Mouse (Mus musculus) kidney, postnatal 10 days (tissue): ENCODE measurements around the gene Fgd4.

Experiments used
- DNase-seq: peaks from one replicate; pipeline ENCODE4 v3.0.0; 2021; ENCODE audit warnings: mixed read lengths

The Fgd4 gene

DNA sequence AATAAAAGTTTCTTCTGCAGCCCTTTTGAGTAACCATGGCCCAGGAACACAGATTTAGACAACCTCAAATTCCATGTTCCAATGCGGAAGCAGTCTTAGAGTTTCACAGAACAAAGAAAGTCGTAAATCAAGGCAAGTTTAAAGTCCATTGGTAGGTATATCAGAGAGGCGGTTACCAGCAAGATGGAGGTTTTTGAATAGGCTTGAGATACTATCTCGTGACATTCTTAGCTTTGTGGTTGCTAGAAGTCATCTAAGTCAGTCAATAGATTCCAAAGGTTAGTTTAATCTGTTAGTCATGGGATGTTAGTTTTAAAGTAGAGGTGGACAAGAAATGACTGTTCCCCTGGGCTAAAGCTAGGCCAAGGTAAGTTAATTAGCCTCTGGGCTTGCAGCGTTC is at the start of gene Fgd4:
Fgd4 (minus strand) TSS at position 89 of the 400 bp plus-strand sequence.
- DNase-seq = no peak

DNA sequence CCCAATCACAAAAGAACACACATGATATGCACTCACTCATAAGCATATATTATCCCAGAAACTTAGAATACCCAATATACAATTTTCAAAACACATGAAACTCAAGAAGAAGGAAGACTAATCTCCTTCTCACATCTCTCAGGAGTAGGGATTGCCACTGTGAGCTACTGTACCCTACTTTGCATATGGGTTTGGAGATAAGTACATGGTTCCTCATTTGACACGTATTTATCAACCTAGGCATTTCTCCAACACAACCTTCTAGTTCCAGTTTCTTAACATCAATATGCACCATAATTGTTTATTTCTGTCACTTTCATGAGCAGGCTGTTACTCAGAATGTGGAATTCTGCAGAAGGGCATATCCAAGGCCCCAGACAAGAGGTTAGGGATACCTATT is 44.8 kb upstream of the Fgd4 start:
- DNase-seq = no peak

DNA sequence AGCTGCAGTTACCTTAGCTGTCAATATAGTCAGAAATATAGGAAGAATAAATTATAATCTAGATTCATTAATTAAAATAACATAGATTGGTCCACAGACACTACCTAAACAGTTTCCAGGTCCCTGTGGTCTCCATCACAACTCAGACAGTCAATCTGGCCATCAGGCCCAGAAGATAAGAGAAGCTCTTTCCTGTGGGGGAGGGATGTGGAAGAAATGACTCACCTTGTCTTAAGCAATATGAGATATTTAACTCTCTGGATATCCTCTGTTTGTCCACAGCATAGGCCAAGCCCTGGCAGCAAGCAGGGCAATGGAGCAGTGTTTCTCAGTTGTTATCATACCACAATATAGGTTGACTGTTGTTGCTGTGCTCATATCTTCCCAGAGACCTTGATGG is 33.4 kb upstream of the Fgd4 start:
- DNase-seq = no peak

DNA sequence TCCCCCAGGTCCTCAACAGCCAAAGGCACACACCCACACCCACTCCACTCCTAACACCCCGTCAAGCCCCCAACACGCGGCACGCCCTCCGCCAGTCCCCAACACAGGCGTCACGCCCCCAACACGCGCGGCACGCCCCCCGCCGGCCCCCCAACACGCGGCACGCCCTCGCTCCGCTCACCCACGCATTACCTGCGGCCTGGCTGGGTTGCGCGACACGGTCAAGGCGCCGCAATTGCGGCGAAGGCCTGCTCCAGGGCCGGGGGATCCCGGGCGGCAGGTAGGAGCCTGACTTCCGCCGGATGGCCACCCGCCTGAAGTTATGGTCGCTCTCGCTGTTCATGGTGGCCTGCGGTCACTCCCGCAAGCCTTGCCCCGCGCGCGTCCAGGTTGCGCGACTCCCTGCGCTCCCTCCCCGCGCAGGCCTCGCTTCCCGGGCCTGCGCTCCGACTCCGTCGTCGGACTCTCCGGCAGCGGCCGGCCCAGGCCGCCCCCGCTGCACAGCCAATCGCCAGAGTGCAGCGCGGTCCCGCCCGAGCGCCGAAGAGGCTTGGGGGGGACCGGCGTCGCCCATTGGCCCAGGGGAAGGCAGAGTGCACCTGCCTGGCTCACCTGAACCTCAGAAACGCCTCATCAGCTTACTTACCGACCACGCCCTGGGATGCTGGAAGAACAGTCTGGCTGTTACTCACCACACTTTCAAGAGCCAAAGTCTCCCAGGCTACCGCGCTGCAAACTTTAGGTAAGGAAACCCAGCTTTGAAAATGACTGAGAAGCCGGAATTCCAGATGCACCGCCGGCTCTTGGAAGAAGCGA is 555 bp downstream of the Fgd4 start:
- DNase-seq = peak; percentile 84

DNA sequence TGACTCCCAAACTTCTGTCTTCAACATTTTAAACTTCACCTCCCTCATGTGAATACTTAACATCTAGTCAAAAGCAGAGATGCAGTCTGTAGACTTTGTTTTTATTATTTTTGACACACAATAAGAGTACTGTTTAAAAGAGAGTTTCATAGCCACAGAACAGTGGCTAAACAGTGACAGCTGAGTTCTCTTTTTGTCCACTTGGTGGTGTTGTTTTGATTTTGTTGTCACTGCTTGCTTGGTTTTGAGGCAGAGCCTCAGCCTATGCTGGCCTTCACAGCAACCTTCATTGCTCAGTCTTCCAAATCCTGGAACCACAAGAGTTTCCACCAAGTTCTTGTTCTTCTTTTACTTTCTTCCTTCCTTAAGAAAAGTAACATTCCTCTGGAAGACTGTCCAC is 3.8 kb downstream of the Fgd4 start:
- DNase-seq = no peak

DNA sequence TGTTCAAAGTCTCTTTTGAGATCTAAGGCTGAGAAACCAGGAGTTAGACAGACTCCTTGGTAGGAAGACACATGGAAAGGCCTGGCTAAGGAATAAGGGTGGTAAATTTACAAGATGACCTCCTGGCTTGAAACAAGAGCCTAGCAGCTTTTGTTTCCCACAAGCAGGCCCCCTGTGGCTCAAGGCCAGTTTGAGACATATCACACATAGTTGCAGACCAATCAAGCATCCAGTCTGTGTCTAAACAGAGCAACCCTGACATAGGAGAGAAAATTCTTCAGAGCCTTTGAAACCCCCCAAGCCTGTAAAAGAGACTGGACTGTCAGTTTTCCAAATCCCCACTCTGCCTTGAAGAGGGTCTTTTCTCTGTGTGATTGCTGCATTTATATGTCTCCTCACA is 7.7 kb downstream of the Fgd4 start:
- DNase-seq = peak; percentile 40

DNA sequence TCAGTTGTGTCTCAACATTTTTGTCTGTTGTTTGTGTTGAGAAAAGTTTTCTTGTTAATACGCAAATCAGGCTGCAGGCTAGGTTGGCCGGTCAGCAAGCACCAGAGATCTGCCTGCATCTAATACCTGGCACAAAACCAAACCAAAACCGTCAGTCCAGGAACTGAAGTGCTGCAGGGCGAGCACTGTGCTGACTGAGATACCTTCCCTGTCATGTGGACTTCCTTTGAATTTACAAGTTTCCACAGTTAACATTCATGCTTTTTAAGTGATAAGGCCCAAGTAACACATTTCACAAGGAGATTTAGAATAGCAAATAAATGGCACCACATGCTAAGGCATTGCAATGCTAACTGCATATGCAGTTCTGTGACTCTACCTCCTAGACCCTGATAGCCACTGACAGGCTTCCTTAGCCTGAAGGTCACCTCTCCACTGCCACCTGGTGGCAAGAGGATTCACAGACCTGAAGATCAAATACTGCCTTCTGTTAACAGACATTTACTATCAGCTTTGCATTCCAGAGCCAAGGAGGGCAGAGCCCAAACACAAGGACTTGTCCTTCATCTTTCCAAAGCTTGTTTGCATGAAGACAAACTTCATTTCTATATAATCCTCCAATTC is 15.8 kb downstream of the Fgd4 start:
- DNase-seq = peak; percentile 86

DNA sequence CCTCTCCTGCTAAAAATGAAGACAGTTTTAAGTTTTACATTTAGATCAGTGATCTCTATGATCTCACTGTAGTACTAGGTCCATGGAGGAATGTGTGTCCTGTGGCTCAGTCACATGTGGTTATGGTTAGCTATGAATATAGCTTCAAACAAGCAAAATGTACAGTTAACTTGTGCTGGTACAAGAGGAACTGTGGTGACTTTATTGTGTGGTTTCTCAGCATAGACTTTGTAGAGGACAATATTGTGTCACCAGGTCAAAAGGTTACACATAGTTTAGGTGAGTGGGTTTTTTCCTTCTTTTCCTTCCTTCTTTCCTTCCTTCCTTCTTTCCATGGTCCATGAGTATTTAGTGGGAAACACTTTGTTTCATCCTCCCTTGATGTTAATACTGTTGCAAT is 23.8 kb downstream of the Fgd4 start:
- no peak for DNase-seq

DNA sequence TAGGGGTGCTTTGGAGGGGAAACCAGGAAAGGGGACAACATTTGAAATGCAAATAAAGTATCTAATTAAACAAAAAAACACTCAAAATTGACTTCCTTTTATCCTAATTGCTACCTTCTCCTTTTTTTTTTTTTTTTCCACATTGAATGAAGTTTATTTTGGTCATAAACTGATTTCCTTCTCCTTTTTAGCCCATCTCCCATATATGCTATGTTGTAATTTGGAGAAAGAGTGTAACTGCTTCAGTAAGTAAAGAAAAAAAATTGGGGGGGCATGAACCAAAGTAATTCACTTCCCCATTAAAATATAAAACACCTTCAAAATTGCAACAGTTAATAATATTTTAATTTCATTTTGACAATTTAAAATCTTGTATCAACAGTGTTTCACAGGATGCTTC is 25.8 kb downstream of the Fgd4 start:
- DNase-seq = no peak

DNA sequence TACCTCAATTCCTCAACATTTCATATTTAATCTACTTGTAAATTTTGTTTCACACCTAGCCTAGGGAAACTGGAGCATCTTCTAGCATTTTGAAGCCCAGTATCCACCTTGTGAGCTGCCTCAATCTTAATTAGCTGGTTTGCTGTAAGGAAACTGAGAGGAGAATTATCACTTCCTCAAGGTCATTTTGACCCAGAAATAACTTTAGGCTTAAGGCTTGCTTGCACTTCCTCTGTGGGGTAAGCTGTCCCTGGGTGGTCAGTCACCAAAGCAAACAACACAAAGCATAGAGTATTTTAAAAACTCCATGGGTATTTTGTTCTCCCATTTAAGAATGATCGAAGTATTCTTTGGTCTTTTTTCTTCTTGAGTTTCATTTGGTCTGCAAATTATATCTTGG is 27.2 kb downstream of the Fgd4 start:
- DNase-seq = no peak

DNA sequence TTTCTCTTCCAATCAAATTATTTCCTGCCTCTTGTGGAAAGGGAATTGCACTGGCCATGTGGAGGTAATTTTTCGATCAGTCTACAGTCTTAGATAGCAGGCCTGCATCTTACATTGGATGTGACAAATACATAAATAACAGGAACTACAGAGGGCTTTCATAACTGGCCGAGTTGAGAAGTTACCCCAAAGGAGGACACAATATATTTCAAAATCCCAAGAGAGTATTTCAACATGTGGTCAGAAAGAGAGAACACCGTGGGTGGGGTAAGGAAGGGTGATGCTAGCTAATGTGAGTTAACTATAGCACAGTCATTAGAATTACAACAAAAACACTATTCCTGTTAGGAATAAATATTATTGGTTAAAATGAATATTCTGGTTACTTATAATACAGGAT is 29.0 kb downstream of the Fgd4 start:
- DNase-seq = no peak

DNA sequence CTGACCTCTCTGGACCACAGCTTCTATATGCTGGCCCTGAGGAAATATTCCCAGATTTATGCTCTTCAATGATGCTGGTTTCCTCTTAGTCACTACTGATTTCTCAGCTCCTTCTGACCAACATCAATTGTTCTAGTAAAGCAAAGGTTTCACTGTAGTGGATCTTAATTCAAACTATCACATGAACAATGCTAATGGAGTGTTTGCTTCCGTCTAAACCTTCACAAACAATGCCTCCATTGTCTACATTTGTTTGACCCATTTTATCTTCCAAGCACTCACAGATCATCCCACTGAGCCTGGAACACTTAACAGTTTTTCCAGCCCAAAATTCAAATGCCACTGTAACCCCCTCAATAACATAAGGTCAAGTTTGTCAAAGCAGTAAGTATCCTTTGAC is 33.6 kb downstream of the Fgd4 start:
- no peak for DNase-seq

DNA sequence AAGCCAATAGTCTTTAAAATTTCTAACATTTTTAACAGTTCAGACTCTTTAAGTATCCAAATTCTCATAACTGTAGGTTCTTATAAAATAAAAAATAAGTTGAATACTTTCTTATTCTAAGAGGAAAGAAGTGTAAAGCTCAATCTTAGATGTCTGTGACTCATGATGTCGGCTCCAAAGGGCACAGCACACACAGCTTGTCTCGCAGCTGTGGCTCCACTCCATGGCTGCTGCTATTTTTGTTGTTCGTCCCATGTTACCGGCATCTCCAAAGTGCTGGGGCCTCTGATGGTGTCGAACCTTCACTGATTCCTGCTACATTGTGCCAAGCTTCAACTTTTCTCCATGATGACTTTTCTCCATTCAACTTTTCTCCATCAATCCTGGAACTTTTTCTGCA is 34.1 kb downstream of the Fgd4 start:
- DNase-seq = no peak

DNA sequence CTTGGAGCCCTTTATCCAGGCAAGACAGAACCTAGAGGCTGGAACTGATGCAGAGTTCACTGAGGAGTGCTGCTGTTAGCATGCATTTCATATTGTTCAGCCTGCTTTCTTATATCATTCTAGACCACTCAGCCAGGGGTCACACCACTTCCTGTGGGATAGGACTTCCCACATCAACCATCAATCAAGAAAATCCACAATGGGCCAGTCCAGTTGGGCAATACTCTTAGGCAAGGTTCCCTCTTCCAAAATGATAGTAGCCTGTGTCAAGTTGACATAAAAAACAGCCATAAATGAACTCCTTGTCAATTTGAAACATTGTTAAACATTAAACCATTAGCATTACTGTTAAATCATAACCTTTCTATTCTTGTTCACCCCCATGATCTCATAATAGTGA is 34.6 kb downstream of the Fgd4 start:
- peak; percentile 38 for DNase-seq

DNA sequence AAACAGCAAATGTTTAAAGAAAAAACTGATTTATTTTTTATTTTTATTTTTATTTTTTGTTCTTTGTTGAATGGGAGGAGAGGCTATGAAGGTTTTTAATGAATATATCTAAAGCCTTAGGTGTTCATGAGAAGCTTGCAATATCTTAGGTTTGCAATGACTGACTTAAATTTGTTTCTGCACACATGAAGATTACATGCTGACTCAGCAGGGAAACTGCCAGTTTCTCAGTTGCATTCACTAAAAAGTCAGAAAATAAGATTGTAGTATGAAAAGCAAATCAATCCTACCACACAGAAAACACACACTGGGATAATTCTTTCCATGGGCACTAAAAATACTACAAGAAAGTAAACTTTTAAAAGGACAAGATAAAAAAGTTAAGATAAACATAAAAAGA is 39.6 kb downstream of the Fgd4 start:
- DNase-seq = no peak

DNA sequence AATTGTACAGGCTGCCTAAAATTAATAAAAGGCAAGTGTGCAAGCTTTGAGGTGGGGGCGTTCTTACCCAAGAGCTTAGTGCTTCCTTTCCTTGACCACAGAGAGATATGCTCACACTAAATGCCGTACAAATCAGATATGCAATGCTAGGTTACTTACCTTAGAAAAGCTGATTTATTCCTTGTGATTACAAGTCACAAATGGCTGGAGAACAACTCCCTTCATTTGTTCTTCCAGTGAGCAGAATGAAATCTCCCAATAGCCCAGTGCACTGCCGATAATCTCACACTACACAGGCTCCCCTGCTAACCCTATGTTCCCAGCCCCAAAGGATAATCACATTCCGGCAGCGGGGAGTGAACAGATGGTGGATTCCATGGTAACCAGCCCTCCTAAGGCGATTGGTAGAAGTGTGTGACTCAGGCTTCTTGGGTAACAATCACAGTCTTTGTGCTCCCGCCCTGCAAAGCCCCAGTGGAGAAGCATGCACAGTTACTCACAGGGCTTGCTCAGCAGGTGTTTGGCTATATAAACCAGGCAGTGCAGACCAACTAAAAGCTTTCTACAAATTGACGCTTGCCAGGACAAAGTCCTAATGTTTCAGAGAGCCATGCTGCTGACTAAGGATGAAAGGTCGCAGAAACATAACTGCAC is 40.3 kb downstream of the Fgd4 start:
- peak; percentile 53 for DNase-seq

DNA sequence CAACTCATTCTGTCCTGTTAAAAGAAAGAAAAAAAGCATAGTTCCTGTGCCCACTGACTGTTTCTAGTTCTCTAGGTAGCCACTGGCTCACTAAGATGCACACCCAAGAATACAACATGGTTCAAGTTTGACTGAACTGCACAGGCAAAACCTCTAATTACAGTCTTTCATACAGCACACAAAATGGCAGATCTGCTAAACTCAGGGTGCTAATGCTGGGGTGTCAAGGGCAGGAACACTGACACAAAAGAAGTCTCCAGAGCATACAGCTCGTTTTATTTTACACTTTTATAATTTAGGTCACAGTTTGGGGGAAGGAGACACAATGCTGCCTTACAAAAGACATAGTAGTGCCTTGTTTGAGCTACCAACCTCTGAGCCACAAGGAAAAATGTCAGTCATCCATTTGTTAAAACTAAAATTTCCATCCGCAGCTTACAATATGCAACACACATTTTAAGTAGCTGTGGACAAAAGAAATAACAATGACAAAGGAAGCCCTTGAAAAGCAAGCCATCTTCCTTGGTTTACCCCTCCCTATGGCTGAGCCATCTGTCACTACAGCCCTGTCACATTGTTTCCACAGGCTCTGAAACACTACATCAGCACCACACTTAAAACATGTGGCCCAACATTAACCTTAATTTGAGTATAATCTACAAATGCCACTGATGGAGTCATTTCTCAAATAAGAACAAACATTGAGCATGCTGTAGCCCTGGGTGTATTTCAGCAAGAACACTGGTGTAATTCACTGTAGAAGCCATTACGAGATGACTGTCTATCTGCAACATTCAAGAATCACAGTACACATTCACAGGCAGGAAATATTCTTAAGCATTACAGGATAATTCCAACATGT is 41.1 kb downstream of the Fgd4 start:
- DNase-seq = no peak

DNA sequence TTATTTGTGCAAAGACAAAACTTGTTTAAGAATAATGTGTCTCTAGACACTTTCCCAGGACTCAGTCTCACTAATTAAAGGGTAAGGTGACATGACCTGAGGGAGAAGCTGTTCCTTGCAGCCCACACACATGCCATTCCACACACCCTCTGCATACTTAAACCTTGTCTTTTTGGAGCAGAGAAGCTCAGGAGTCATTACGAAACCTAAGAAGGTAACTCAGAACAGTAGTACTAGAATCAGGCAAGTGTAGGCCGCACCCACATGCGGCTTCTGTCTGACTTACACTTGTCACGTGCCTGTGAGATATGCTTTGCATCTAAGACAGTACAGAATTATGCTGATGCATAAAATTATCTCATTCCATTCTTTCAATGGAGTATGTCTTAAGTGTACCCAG is 42.6 kb downstream of the Fgd4 start:
- DNase-seq = no peak

DNA sequence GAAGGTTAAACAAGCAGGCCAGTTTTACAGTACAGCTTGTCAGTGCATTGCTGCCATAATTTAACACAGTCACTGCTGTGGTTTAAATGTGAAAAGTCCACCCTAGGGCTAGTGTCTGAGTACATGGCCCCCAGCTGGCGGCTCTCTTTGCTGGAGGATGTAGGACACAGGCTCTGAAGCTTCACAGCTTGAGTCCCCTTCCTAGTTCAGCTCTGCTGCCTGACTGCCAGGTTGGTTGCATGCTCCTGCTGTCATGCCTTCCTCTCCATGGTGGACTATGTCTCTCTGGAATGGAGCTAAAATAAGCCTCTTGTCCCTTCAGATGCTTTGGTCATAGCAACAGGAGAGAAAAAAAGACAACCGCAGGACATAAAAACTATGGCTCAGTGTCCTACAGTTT is 46.3 kb downstream of the Fgd4 start:
- DNase-seq = no peak

DNA sequence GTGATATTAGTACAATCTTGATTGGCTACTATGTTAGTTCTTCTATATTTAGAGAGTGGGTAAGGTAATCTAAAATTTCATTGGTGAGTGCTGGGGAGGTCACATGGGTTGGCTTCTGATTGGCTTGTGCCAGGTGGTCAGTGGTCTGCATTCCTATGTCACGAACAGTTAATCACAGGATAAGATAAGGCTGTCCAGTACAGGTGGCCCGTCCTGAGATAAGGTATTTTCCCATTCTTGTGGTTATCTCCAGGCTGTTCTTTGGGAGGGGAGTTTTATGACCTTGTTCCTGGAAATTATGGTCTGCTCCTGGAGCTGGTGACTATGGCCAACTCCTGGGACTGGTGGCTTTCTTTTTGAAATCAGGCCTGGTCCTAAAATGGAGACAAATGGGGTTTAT is 48.2 kb downstream of the Fgd4 start:
- no peak for DNase-seq

DNA sequence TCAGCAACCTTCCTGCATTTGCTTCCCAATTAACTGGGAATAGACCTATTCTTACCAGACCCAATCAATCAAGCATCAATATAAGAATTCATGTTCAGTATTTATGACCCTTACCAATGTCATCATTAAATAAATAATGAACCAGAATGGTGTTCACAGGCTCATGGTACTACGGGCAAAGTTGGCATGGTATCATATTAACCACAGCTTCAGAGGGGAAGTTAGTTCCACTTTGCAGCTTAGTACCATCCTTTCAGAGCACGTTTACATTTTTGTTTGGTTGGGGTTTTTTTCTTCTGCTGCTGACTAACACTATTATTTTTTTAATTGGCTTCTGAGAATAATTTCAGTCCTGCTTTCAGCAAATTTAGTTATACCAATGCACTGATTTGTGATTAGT is 51.2 kb downstream of the Fgd4 start:
- no peak for DNase-seq

DNA sequence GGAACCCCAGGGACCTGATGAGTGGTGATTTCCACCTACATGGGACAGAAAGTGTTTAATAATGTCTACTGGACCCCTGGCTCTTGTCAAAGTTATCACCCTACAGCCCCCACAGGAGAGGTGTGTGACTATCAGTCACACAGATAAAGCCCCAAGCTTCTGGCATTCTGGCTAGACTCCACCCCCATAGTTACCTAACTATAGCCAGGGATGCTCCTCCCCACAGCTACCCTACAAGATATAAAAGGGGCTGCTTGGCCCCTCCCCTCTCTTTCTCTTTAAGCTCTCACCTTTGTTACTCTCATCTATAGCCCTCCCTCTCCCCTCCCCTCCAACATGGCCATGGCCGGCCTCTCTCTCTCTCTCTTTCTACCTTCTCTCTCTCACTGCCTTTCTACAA is 53.7 kb downstream of the Fgd4 start:
- no peak for DNase-seq

DNA sequence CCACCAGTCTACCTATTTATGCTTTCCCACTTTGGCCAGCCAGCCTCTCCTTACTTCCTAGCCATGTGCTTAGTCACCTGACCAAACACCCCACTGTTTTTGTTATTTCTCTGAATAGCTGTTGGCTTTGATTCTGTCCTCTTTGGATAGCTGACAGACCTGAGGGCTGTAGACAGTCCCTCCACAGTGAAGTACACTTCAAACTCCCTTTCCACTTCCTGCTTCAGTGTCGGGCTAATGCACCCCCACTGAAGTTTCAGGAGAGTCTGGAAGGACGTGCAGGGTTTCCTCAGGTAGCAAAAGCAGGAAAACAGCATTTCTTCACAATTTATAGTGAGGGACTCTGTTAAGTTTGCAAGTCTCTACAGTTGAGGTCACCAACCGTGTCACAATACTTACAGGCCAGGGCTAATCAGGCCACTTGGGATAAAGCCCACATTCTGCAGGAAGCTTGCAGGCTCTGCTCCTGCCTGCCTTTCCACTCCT is 57.4 kb downstream of the Fgd4 start:
- no peak for DNase-seq
